Mouse (Mus musculus) activated CD4-positive, CD25-positive, alpha-beta regulatory T cell, adult 4 months (primary cell): ENCODE measurements around the gene Vgll4. TPM values are rescaled to one million over a fixed set of nuclear protein-coding genes. Genes with fewer than 3 reads are reported as not detected.
"Not testable (repeated sequence)": the region's sequence is repeated elsewhere in the genome, so short reads cannot be mapped to it uniquely, and the experiment has no call there.

ENCODE experiments used
- ATAC-seq: one replicate; pipeline ENCODE4 v1.8.0; 2017
- polyA plus RNA-seq, 2 experiments: library from polyadenylated mRNA; unstranded; fragments of 100-300 nt; shearing (Covaris generic); gene quantifications; one replicate each; pipeline ENCODE4 v1.2.1; 2017

Gene Vgll4
- polyA plus RNA-seq, 2 experiments from 2014 or later: 95.8 to 109 TPM

DNA sequence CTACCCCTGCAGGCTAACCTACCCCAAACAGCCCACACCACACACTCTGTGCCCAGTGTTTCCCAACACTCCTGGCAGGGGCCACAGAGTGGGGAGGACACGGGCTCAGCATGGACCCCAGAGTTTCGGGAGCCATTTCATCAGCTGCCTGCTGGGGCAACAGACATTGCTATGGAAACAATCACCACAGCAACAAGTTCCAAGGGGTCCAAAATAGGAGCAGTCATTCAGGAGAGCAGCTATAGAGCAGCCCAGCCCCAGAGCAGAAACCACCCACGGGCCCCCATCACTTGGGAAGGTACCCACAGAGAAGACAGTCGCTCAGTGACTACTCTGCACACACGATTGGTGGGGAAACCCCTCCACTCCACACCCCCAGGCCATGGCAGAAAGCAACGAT, 77.4 kb downstream of the Vgll4 start:
- ATAC-seq: peak; percentile 66

DNA sequence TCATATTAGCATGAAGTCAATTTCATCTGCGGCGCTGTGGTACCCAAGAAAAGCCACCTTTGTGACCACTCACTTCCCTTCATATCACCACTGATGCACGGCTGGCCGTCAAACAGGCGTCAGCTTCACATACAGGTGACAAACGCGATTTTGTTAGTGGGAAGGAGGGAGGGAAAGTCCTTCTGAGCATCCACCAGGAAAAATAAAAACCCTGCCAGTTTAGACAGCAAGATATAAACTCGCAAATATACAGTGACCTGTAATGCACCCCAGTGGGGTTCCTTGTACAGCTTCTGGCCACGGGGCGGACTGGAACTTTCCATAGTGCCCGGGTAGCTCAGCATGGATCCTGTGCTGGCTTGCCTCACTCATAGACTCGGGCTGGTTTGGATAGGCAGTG, 78.0 kb downstream of the Vgll4 start:
- ATAC-seq: no peak

DNA sequence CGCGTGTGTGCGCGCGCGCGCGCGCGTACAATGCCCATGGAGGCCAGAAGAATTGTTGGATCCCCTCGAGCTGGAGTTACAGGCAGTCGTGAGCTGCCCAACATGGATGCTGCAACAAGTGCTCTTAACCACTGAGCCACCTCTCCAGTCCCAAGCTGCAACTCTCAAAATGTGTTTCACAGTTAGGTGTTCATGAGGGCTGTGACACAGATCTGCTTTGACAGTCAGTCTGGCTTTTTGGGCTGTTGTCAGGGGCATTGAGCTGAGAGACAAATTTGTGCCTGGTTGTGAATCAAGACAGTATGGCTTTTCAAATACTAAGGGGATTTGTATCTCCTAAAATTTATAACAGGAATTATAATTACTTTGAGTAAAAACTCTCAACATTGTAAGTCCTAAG, 78.5 kb downstream of the Vgll4 start:
- ATAC-seq: no peak

DNA sequence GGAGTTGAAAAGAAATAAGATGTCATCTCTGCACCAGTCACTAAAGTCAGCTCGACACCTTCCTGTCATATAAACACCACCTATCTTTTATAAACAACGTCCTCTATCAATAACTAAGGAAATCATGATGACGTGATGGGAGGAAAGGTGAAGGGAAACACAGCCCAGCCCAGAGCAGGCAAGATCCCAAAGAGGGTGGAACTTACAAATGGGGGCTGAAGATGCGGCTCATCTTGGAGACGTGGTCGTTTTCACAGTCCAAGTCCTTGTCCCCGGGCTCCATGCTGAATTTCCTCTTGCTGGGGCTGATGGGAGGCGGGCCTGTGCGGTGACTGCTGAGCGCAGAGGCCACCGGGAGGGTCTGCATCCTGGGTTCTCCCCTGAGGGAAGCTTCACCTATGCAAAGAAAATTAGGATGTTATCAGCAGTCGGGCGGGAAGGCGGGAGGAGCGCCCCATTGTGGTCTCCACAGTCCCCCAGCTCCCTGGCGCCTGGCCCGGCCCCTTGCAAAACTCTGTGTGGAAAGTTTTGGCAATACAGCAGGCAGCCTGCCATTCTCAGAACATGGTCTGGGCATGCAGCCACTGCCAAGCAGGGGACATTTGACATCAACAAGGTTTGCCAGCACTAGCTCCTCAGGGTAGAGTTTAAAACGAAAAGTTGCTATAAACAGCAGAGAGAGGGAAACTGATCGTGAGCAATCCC, 79.2 kb downstream of the Vgll4 start:
- ATAC-seq: no peak

DNA sequence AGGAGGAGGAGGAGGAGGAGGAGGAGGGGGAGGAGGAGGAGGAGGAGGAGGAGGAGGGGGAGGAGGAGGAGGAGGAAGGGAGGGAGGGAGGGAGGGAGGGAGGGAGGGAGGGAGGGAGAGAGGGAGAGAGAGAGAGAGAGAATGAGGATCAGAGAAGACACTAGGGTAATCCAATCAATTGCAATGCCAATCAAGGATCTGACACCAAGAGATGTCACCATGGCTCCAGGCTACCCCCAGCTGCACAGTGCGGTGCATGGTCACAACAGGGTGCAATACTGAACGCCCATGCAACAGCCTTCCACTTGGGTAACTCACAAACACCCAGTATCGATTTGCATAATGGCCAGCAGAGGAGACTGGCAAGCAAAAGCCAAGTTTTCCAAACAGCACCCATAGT, 79.8 kb downstream of the Vgll4 start:
- ATAC-seq: not testable (repeated sequence)

DNA sequence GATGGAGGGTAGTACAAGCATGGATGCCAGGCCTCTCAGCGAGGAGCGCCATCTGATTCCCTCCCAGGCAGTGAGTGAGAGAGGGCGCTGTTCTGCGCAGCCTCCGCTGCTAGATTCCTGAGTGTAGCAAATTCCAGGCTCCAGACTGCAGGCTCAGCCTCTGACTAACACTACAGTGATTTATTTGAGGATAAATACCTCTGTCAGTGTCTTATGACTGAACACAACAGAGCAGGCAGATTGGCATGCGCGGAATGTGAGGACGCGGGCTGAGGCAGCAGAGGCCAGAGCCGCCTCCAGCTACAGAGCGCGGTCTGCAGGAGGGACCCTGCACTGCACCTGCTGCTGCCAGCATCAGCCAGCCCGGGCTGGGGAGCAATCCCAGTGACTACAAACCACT, 80.9 kb downstream of the Vgll4 start:
- no peak for ATAC-seq

DNA sequence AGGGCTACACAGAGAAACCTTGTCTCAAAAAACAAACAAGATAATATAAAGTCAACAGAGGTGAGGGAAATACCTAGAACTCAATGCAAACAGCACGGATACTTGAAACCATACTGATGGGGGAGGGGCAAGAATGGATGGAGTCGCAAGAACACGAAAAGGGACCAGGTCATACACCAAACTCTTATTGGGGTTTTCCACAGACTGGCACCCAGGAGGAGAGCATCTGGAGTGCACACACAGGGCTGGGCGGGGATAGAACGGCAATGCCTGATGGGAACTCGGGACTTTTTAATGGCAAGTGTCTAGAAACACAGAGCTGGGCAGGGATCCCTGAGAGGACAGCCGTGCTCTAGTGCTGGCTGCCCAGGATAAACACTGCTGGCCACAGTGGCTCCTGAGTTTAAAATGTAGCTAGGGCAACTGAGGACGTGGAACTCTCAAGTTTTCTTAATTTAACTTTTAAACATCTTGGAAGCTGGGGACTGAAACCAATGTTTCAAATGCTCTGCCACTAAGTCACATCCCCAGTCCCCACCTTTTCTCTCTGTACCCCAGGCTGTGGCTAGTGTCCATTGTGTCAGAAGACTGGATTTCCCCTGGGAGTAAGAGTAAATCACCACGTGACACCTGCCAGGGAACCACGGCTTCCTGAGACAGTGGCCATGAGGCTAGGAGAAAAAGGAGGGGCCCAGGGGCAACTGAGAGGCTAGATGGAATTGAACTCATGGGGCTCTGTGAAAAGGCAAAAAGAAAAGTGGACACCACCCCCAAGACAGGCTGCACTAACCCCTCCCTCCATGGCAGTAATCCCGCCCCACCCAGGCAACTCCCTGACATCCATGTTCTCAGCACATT, 83.1 kb downstream of the Vgll4 start:
- no peak for ATAC-seq

DNA sequence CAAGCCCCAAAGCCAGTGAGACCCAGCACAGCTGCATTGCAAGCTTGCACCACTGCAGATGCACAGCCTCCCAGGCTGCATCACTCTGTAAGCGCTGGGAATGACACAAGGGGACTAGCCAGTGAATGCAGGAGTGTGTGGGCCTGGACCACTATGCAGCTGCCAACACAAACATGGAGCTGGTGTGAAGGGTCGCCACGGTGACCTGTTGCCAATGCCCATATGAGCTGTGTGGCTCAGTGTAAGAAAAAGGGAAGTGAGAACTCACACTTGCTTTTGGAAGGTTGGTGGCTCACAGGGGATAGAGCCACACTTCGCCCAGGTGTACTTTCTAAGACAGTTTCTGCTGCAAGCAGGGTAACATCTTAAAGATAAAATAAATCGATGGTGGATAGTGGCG, 83.8 kb downstream of the Vgll4 start:
- no peak for ATAC-seq

DNA sequence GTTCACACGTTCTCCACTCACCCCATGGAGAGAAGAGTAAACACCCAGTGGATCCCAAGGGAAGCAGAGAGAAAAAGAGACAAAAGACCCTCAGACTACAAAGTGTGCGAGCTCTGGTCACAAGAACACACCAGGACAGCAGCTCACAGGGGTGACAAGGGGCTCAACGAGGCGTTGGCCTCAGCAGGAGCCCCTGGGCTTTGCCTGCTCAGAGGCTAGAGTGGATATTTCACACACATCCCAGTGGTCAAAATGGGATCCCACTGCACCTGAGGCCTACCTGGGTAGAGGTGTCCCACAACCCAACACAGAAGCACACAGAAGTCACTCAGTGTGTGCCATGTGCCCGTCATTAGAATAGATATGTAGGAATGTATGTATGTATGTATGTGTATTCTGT, 84.7 kb downstream of the Vgll4 start:
- no peak for ATAC-seq

DNA sequence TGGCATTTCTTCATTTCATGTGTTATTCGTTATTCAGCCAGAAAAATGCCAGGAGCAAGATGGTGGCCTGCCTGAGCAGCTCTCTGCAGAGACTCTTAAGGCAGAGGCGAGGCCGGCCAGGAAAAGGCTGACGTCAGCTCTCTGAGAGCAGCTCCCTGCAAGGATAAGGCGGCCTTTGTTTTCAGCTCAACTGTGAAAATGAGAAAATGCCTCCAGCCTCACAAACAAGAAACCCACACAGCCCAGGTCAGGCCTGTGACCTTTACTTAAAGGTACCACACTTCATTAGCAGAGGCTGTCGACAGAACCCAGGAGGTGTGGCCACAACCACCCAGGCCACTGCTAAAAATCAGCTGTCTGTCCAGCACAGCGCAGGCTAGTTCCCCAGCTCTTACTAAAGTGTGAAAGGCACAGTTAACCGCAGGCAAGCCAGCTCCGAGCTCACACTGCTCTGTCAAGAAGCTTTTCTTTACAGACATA, 86.5 kb downstream of the Vgll4 start:
- peak; percentile 49 for ATAC-seq

DNA sequence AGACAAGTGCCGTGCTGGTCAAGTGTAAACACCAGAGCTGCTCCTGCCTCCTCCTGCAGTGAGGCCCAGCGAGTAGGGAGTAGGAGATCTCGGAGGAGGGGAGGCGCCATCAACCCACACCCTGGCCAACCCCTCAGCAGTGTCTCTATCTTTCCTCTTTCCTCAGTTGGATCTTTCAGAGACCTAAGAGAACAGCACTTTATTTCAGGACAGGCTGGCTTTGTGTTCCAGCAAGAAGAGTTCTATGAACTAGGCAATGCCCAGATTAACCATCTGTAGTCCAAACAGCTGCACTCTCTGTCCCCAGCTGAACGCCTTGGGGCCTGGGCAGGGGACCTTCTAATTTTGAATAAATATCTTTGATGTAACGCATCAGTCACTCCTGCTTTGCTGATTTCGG, 87.1 kb downstream of the Vgll4 start:
- ATAC-seq: no peak

DNA sequence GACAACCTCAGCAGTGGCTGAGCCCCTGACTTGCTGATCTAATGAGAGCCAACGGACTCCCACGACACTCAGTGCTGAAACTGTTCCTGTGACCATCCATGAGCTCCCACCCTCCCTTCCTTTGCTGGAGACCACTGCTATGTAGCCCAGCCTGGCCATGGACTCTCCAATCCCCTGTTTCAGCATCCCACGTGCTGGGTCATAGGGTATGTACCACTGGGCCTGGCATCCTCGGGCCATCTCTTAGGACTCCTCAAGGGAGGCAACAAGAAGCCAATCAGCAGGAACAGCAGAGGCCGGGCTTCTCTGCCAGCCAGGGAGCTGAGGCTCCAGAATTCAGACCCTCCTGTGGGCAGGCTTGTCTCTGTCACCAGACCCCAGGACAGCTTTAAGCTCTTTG, 87.6 kb downstream of the Vgll4 start:
- ATAC-seq: no peak

DNA sequence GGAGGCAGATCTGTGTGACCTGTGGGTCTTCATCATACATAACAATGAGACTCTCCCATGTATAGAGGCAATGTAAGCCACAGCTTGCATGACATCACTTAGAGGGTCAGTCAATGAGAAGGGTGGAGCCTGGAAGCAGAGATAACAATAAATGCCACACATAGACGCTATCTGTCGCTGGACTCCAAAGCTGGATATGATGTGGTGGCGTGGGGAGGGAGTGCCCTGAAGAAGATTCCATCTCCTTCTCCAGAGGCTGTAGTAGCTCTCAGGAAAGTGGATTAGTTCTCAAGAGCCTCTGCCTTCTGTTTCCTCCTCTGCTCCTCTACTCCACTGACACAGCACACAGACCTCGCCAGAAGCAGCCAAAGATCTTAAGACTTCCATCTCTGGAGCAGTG, 89.0 kb downstream of the Vgll4 start:
- ATAC-seq: no peak

DNA sequence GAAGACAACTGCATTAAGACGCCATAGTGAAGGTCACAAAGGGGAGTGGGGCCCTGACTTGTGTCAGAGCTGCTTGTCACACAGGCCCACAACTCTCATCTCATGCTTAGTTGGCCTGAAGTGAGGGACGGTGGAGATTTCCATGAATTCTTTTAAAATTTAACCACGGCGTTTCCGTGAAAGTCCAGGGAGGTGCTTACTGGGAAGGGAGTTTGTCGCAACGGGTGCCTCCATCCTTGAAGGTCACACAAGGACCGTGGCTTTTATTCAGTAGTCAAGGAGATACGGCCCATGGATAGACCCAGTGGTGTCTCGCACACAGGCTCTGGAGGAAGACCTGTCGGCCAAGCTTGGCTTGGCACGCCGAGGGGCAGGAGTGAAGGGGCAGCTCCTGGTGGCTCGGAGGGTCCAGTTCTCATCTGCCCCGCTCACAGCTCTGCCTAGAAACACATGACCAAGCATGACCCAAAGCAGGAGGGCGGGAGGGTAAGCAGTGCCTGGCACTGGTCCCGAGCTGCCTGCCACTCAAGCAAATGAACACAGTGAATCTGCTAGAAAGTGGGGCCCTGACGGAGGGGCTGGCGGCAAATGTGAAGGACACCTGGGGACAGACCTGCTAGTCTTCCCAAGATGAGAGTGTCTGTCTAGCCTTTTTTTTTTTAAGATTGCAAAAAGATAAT, 90.8 kb downstream of the Vgll4 start:
- no peak for ATAC-seq

DNA sequence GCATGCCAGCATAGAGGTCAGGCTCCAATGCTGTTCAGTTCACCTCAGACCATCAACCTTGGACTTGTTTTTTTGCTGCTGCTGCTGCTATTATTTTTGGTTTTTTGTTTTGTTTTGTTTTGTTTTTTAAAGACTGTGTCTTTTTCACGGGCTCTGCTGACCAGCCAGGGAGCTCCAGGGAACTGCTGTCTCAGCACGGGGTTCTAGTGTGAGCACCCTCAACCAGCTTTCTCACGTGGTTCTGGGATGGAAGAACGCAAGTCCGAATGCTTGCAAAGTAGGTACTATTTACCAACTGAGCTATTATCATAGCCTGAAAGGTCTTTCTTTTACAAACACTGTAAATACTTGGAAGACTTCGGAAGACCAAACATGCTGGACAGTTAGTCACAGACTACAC, 93.2 kb downstream of the Vgll4 start:
- ATAC-seq: no peak

DNA sequence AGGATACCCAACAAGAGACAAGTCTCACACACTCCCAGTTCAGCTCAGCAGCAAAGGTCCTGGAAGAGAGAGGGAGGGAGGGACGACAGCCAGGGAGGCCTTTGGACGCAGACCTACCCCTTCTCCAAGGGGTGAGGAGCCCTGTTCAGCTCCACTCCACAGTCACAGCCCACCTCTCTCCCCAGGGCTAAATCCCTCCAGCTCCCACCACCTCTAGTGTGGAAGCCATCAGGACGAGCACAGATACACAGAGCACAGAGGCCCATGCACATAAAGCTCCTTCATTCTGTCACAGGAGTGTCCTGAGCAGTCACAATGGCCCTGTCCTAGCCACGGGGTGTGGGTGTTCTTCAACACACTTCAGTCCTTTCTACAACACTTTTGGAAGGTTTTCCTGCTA, 93.8 kb downstream of the Vgll4 start:
- ATAC-seq: no peak

DNA sequence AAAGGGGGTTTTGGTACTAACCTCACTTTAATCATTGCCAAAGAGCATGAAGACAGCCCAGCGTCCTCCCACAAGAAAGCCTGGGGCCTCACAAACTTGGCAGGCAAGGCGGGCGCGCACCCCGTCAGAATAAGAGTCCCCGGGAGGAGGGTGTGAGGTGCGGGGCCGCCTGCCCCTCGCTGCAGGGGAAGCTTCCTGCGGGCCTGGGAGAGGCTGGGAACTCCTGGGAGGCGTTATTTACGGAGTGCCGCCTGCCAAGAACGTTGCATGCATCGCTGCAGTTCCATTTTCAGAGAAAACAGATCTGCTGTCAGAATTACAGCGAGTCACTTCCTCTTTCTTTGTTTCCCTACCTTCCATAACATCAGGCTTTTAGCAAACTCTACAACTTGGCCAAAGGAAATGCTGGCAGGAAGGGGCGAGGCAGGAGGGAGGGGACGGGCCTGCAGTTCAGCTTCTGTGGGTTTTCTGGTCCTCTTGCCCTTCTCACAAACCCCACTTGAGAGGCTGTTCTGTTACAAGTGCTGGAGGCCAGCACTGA, 94.7 kb downstream of the Vgll4 start:
- ATAC-seq: peak; percentile 84

DNA sequence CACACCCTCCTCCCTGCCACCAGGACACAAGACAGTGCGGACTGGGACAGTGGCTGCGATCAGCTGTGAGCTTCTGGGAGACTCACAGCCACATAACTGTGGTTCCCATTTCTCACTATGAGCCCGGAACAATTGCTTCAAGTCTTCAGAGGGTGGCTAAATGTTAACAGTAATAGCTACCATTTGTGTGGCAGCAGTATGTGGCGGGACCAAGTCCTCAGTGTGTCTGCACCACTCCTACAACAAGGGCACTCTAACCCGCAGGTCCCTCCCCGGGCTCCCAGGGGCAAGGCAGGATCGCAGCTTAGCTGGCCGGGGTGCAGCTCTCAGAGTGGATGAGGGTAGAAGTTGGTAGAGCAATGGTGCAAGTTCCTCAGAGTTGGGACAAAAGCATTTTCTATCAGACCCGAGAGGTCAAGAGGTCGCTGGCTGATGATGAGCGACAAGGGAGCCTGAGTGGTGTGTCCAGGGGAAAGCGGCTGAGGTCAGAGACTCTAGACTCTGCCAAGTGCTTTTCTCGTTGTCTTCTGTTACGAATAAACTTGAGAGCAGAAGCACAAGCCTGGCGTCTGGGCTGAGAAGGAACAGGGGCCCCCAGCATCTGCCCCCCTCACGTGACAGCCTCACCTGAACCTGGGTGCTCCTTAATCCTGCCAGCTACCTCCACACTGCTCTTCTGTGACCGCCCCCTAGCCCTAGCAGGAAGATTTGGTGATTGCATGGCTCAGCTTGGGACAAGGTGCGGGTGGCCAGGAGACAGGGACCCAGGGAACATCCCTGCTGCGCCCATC, 95.5 kb downstream of the Vgll4 start:
- peak; percentile 1 for ATAC-seq

DNA sequence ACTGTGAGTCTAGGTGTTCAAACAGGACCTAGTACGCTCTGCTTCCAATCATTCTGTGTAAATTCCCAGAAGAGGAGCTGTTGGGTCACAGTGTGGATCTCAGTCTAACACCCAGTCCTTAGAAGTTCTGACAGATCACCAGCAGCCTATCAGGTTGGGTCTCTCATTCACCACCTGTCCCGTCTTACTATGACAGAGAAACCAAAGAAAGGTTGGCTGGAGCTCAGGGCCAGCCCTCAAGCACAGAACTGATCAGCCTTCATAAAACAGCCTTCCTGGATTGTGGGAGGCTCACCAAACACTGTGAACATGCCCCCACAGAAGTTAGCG, 96.0 kb downstream of the Vgll4 start:
- no peak for ATAC-seq

DNA sequence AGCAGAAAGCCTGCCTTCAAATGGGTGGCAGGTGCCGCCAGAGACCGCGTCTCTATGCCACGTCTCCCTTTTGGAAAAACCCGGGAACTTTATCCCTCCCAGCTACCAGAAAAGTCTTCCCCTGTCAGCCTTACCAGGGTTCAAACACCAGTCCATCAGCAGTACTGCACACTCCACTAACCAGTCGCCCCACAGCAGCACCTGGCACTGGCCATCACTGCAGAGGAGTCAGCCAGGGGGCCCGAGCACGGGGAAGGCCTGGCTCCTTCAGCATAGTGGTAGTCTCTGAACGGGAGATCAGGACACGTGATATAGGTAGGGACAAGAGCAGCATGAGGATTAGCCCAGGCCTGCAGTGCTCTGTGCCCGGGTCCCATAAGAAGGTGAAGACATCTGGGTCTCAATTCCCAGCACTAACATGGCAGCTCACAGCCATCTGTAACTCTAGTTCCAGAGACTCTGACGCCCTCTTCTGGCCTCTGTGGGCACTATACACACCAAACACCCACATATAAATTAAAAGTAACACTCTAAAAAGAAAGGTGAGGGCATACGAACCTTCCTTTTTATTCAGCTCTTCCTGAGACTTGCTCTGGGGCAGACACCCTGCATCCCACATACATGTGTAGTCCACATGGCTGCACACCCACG, 98.7 kb downstream of the Vgll4 start:
- ATAC-seq: no peak

DNA sequence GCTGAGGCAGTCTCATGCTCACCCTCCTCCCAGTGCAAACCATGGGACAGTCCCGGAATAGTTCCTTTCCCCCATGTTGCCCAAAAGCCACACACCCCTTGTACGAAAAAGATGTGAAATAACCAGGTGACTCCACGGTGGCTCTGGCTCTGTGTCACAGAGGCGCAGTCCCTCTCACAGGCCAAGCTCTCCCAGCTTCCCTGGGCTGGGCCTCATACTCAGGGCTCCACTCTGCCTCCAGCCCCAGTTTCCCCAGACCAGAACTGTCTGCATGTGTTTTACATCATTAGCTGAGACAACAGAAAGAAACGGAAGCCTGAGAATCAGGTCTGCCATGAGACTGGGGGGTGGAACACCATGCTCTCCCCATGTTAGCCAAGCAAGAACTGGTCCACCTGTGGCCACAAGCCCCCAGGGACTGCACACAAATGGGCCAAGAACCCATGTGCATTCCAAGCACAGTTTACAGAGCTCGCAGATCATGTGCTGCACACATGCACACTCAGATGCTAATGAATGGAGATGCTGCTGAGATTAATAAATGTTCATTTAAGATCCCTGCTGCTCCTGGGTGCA, 100.2 kb downstream of the Vgll4 start:
- no peak for ATAC-seq

DNA sequence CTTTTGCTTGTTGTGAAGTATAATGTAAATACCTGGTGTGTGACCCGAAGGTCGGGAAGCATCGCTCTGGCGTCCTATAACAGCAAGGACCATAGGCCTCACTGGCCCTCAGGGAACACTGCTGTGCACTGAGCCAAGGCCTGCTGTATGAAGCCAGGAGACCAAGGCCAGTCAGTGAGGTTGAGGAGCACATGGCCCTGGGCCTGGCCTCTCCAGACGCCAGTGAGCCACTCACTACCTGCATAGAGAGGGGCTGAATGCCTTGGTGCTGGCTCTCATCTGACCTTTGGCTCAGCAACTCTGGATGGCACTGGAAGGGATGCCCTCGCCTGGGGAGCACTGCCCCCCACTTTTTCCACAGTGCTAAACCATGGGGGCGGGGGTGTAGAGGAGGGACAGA, 101.1 kb downstream of the Vgll4 start:
- no peak for ATAC-seq
